Mouse (Mus musculus) v-Abl transformed pro-B cells (cell line): ENCODE measurements around the gene Nav2.

Experiments used
- in situ Hi-C, 2 experiments: fragments of 400-800 bp; cut with MboI; formaldehyde crosslinking; loops; one replicate each; pipeline ENCODE4 v1.15.1; 2025; ENCODE audit not compliant: unreplicated experiment in 2 of 2

Gene Nav2

GRCm38 (mm10) chr7:49538360-49538759, 629.8 kb downstream of the Nav2 start:
- in situ Hi-C loops, result loop anchor here in 1 of 2 experiments (5.0 kb wide), 1 partner anchor 41 kb away; no protein-coding TSS in a partner anchor

GRCm38 (mm10) chr7:49540181-49540580, 631.7 kb downstream of the Nav2 start:
- in situ Hi-C loops, result no loop called here

GRCm38 (mm10) chr7:49542135-49542534, 633.6 kb downstream of the Nav2 start:
- in situ Hi-C loops, result no loop called here

GRCm38 (mm10) chr7:49544775-49545705, 636.5 kb downstream of the Nav2 start:
- in situ Hi-C loops, result no loop called here

DNA sequence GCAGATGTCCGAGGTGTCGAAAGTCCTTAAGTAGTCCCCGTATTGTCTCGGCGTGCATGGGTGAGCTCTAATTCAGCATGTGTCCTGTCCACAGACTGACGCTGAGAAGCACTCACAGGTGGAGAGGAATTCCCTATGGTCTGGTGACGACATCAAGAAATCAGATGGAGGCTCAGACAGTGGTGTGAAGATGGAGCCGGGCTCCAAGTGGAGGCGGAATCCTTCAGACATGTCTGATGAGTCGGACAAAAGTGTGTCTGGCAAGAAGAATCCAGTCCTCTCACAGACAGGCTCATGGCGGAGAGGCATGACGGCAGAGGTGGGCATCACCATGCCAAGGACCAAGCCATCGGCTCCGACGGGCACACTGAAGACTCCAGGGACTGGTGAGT, 637.2 kb downstream of the Nav2 start:
- in situ Hi-C loops, result no loop called here

GRCm38 (mm10) chr7:49548397-49548796, 639.9 kb downstream of the Nav2 start:
- in situ Hi-C loops, result no loop called here

GRCm38 (mm10) chr7:49553236-49553981, 644.9 kb downstream of the Nav2 start:
- in situ Hi-C loops, result no loop called here

DNA sequence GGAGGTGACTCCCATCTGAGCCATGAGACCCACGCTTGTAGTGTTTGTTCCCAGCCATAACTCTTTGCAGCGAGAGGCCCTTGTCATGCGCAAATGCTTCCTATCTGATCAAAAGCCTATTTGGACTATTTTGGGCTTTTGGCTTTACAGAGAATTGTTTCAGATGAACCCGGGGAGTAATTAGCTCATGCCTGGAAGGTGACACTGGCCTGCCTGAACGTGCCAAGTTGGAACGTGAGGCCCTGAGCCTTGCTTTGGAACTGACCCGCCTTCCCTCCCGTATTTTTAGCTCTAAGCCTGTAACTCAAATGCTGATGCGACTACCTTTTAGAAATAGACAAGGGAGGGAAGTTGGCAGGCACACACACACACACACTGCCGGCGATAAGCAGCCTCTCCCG, 649.7 kb downstream of the Nav2 start:
- in situ Hi-C loops, result no loop called here

- in situ Hi-C loops, result no loop called here
These were observed 650.4 kb downstream of the Nav2 start for GRCm38 (mm10) chr7:49558895-49559294.

- in situ Hi-C loops, result no loop called here
These were observed 651.5 kb downstream of the Nav2 start for GRCm38 (mm10) chr7:49560012-49560411.

DNA sequence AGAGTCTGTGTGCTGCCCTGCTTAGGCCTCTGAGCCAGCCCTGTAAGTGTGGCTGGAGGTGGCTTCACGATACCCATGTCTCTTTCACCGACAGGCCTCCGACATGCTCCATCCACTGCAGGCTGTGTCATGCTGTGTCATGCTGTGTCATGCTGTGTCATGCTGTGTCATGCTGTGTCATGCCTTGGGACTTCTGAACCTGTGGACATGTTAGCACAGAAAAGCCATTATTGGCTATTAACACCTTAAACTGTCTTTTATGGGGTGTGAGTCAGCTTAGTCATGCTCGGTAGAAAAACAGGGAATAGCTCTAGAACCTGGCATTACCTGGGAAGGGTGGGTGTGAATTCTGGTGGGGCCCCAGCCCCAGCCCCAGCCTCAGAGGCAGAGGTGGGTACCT, 653.9 kb downstream of the Nav2 start:
- in situ Hi-C loops, result no loop called here

DNA sequence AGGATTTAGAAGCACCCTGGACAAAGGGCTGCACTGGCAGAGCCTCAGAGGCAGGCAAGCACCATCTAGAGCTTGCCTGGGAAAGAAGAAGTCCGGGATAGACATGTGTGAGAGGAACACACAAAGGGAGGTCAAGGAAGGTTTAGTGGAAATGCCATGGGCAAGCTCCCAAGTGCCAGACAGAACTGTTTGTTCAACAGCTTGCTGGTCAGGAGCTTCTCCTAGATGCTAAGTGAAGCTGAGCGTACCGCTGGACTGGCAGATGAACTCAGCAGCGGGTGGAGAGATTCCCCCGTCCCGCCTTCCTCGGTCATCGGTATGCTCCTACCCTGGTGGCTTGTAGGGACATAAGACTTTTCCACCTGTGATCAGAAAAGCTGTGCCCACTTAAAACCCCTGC, 654.3 kb downstream of the Nav2 start:
- in situ Hi-C loops, result no loop called here

GRCm38 (mm10) chr7:49565084-49565483, 656.6 kb downstream of the Nav2 start:
- in situ Hi-C loops, result no loop called here

DNA sequence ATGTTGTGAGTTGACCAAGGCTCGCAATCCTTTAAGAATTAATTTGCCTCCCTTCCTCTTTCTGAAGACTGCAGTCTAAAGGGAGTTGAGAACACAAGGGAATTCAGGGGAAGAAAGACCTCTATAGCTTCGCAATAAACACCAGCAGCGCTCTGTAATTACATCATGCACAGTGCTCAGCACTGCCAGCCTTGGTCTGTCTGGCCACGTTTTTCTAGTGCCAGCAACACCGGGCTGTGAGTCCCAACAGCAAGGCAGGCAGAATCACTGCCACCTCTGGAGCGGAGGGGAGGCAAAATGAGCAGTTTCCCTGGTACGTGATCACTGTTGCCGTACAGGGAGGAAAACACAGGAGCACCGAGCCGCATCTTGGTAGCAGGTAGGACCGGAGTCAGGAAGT, 657.3 kb downstream of the Nav2 start:
- in situ Hi-C loops, result no loop called here

DNA sequence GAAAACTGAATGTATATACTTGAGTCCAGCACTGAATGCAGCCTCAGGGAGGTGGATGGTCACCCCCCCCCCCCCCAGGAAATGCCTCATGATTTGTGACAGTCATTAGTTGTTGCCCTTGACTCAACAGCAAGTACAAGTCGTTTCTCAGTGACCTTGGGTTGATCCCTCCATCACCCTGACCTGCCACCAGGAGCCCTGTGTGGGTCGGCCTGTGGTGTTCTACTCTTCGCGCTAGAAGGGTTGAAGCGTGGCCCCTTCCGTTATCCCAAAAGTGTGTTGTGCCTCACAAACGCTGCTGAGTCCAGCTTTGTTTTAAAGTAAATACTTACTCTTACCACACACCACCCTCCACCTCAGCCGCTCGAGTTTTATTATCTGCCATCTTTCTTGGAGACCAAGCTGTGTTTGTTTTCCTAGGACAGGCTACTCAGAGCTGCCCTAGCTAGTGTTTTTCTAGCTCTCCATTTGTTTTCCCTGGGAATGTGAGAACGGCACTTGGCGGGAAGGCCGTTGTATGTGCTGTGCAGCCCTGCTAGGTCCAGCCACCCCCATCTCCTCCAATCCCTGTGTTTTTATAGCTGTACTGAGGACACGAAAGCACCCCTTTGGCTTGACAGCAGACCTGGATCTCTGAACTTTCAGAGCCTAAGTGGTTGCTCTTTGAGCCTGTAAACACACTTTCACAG, 659.0 kb downstream of the Nav2 start:
- in situ Hi-C loops, result no loop called here

- in situ Hi-C loops, result no loop called here
These were observed 661.1 kb downstream of the Nav2 start for GRCm38 (mm10) chr7:49569646-49570045.

DNA sequence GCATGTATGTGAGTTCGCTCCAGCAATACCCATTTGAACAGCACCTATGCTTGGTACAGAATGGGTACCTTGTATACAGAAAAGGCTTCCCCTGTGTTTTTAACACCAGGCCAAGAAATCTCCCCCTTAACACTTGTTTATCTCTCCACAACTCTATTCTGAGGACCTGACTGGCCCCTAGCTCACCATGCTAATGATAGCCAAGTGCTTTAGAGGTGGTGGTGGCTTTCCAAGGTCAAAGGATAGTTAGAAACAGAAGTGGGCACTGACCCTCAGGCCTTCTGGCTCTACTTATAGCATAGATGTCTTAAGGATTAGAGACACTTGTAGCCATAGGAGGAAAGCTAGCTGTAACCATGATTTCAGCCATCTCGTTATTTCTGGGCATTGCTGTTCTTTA, 663.1 kb downstream of the Nav2 start:
- in situ Hi-C loops, result no loop called here

GRCm38 (mm10) chr7:49575226-49575625, 666.7 kb downstream of the Nav2 start:
- in situ Hi-C loops, result loop anchor here in 1 of 2 experiments (25.0 kb wide), 1 partner anchor 438 kb away; no protein-coding TSS in a partner anchor

- in situ Hi-C loops, result loop anchor here in 1 of 2 experiments (25.0 kb wide), 1 partner anchor 440 kb away; no protein-coding TSS in a partner anchor
These were observed 668.6 kb downstream of the Nav2 start for GRCm38 (mm10) chr7:49577096-49577495.

GRCm38 (mm10) chr7:49581951-49582350, 673.4 kb downstream of the Nav2 start:
- in situ Hi-C loops, result loop anchor here in 1 of 2 experiments (25.0 kb wide), 1 partner anchor 445 kb away; no protein-coding TSS in a partner anchor

DNA sequence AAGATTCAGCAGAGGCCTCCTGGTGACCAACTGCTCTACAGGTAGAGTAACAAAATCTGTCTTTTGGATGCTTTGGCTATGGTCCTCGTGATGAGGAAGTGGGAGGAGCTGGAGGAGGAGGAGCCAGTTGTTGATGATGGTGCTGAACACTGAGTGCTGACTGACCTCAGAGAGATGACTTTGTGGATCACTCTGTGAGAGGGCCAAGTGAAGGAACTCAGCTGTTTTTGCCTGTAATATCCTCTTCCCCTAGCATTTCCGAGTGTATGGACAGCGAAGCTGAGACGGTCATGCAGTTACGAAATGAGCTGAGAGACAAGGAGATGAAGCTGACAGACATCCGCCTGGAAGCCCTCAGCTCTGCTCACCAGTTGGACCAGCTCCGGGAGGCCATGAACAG, 674.0 kb downstream of the Nav2 start:
- in situ Hi-C loops, result loop anchor here in 1 of 2 experiments (25.0 kb wide), 1 partner anchor 445 kb away; no protein-coding TSS in a partner anchor
